Mouse (Mus musculus): ENCODE measurements around the gene Ucp2.

Gene Ucp2

DNA sequence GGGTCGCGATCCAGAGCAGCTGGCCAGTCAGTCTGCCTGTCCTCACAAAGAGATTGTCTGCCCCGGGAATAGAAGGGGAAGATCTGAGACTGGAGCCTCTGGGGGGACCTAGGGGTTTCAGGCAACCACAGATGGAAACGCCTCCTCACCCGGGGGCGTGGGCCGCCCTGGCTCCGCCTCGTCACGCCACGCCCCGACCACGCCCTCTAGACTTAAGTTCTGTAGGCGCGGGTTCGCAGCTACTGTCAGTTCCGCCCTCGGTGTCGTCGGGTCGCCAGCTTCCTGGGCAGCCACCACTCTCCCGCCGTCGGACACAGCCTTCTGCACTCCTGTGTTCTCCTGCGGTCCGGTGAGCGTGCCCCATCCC lies at the start of gene Ucp2:
TSS of gene Ucp2 (plus strand) at position 221 of the 367 bp plus-strand sequence.
- peak; percentile 93 to 95 for DNase-seq

DNA sequence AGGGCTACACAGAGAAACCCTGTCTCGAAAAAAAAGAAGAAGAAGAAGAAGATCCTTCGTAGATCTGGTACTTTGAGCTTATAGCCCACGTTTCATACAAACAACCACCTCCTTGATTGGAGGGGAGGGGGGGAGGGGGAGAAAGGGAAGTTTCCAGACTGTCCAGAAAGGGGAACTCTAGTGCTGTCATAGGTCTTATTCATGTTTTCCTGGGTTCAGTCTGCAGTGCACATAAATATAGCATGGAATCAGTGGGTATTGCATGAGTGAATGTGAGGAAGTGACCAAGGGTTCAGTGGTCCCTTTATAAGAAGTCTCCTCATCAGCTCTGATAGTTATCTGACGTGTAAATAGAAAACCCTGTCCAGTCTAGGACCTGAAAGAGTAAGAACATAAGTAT lies 49.4 kb upstream of the Ucp2 start:
- DNase-seq = no peak

- DNase-seq = no peak
Measured at GRCm38 (mm10) chr7:100446271-100446670, 46.9 kb upstream of the Ucp2 start.

DNA sequence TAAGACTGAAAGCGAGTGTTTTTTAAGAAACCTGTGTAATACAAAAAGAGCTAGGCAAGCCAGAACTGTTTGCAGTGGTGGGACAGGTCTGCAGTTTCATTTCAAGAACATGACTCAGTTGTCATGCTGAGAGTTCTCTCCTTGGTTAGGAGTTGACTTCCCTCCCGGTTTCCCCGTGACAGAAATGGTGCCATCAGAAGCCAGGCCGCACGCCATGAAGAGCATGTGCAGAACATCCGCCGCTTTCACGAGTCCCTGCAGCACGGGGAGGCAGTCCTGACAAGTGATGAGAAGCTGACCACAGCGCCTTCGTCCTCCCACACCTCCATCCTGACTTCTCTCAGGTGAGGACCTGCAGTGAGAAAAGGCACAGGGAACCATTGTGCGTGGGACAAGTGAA lies 44.6 kb upstream of the Ucp2 start:
- DNase-seq = no peak

- no peak for DNase-seq
Measured at GRCm38 (mm10) chr7:100448985-100449384, 44.2 kb upstream of the Ucp2 start.

- DNase-seq = no peak
Measured at GRCm38 (mm10) chr7:100458153-100458552, 35.0 kb upstream of the Ucp2 start.

- no peak for DNase-seq
Measured at GRCm38 (mm10) chr7:100459862-100460261, 33.3 kb upstream of the Ucp2 start.

GRCm38 (mm10) chr7:100461621-100462151 lies 31.5 kb upstream of the Ucp2 start:
- peak; percentile 78 to 79 for DNase-seq

DNA sequence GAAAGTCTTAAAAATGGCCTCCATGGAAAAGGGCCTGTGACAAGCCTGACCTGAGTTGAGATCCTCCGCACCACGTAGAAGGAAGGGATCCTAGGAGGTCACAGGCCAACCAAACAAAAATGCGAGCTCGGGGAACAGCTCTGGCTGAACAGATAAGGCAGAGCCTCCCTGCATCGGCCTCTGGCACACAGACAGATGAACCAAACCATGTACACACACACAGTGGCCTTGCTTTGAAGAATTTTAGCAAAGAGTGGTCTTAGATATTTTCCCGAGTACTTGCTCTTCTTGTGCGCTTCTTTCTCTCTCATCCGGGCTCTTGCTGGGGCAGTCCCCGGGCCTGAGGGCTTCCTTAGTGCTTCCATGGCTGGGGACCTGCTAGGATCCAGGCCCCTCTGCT lies 29.9 kb upstream of the Ucp2 start:
- no peak for DNase-seq

- no peak for DNase-seq
Measured at GRCm38 (mm10) chr7:100463757-100464156, 29.4 kb upstream of the Ucp2 start.

DNA sequence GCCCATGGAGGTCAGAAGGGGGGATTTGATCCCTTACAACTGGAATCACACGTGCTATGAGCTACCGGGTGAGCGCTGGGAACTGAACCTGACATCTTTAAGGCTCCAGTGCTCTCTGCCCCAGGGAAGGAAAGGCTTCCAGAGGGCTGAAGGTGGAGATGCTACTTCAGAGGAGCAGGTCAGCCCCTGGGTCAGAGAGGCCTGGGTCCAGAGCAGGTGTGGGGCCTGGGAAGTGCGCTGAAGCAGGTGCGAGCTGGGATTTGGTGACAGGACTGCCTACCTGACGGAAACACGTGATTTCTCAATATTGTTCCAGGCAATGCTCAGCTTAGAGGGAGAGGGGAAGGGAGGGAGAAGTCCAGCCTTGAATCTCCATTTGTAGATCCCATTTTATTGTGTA lies 28.9 kb upstream of the Ucp2 start:
- DNase-seq = no peak

- peak in 1 of 2 experiments; percentile 23 for DNase-seq
Measured at GRCm38 (mm10) chr7:100465248-100465647, 27.9 kb upstream of the Ucp2 start.

DNA sequence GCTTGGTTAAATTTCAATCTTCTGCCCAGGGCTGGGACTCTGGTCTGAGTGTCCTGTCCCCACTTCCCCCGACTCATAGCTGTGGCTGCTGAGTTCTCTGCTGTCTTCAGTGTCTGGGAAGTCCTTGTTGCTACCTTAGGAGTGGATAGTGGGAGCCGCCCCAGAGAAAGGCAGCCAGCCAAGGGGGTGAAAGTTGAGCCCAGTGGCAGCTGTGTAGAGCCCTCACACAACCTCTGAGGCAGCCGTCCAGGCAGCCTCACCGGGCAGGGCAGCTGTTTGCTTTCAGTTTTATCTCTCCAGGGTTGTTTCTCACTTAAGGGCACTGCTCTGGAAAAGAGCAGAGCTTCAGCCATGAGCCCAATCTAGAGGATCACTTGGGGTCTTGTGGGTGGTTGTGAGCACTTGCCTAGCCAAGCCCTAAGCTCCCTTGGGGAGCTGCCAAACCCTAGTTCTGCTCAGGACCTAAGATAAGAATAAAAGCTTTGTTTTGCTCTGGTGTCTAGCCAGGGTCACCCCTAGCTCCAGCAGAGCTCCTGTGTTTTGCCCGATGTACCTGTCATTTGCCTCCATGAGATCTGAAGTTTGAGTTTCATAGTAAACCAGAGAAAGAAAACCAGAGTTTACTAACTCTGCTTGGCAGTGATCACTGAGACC lies 27.4 kb upstream of the Ucp2 start:
- peak; percentile 89 to 93 for DNase-seq

- no peak for DNase-seq
Measured at GRCm38 (mm10) chr7:100466781-100467510, 26.2 kb upstream of the Ucp2 start.

DNA sequence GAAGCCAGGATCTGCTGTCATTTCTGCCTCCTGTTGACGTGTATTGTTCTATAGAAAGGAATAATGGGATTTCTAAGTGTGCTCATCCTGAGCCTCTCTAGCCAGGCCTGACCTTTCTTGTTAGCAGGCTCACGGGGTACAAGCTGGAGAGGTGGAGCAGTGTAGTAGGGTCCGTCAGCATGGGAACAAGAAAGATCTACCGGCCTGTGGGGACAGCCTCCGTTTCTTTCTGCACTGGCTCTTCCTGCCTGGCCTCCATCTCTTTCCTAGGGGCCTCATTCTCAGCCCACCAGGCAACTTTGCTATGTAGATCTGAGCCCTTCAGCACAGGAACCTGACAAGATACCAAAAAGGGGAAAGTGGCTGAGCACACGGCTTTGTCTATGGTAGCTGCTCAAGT lies 24.4 kb upstream of the Ucp2 start:
- DNase-seq = no peak

- no peak for DNase-seq
Measured at GRCm38 (mm10) chr7:100469502-100469901, 23.6 kb upstream of the Ucp2 start.

GRCm38 (mm10) chr7:100470796-100471406 lies 22.2 kb upstream of the Ucp2 start:
- DNase-seq = peak in 1 of 2 experiments; percentile 17

- no peak for DNase-seq
Measured at GRCm38 (mm10) chr7:100471407-100471797, 21.7 kb upstream of the Ucp2 start.

DNA sequence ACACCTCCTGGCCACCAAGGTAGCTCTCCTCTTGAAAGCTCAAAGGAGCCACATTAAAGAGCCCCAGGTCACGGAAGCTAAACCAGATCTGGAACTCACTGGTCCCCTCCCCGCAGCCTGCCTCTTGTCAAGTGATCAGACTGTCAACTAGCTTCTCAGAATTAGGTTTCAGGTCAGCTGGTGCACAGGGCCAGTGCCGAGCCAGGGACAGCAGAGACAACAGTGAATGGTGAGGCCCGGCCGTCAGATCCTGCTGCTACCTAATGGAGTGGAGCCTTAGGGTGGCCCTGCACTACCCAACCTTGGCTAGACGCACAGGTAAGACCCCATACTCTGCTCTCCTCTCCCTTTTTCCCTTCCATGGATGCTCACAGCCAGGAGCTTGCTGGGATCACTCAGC lies 20.4 kb upstream of the Ucp2 start, which contains the start of gene Ucp3:
TSS of gene Ucp3 (plus strand) at position 214 of the 400 bp plus-strand sequence.
- peak in 1 of 2 experiments; percentile 15 for DNase-seq

DNA sequence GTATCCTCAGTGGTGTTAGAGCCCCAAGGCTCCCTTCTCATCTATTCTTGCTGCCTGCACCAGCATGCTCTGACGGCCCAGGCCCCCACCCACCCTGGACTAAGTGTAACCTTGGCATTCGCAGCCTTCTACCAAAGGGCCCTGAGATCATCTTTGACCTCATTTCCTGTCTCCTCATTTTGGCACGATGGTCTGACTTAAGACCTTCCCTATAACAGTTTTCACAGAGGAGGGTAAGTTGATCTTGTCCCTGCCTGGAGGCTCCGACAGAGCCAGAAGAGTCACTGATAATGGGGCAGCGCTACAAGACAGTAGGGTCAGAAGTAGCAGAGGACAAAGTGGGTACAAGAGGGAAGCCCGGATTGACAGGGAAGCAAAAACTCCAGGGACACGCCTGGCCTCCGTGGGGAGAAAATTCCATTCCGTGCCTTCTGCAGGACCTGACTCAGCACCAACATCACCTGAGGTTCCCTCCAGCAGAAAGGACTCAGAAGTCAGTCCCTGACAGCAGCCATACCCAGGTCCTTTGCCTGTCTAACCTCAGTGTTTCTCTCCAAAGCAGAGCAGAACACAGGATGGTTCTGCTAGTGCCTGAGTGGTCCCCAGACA lies 19.2 kb upstream of the Ucp2 start:
- DNase-seq = peak in 1 of 2 experiments; percentile 17

- DNase-seq = peak; percentile 59 to 72
Measured at GRCm38 (mm10) chr7:100474680-100475079, 18.5 kb upstream of the Ucp2 start.

GRCm38 (mm10) chr7:100479100-100479822 lies 13.9 kb upstream of the Ucp2 start:
- no peak for DNase-seq

DNA sequence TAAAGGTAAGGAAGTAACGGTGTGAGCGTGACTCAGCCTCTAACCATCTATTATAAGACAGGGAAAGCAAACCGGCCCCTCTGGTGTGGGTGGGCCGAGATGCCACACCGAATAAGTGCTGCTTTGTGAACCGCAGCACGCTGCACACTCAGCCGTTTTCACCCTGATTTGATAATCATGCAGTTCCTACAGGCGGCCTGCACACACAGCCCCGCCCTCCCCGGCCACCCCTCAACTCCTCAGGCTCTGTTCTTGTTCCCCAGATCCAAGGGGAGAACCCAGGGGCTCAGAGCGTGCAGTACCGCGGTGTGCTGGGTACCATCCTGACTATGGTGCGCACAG lies 13.3 kb upstream of the Ucp2 start:
- no peak for DNase-seq
